Mouse (Mus musculus) lung, postnatal 0 days (tissue): ENCODE results near the gene Arl6.

ENCODE experiments used
- CTCF ChIP-seq: IDR thresholded peaks from 2 replicates; pipeline ENCODE4 v1.5.1; 2016; ENCODE audit warnings: antibody characterized with exemption, mild to moderate bottlenecking
- EP300 ChIP-seq: IDR thresholded peaks from 2 replicates; pipeline ENCODE4 v1.6.1; 2016; ENCODE audit warnings: antibody characterized with exemption, mild to moderate bottlenecking, control low read depth

DNA sequence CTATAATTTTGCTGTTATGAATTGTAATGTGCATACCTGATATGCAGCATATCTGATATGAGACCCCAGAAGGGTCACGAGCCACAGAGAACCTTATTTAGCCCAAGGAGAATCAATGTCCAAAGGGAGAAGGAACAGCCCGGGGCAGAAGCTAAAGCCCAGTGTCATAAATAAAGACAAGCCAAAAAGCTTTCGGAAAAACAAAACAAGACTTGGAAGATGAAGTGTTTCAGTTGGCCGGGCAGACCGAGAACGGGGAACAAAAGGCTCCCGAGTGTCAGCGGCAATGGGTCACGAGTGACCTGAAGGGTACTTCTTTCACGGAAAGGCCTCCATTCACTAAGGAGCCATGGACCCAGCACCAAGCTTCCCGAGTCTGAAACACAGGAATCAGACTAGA, 65.2 kb downstream of the Arl6 start:
- TF ChIP-seq CTCF = no peak
- TF ChIP-seq EP300 = no peak
